Mouse (Mus musculus): ENCODE data around the gene Gm47791. TPM values are rescaled to one million over a fixed set of nuclear protein-coding genes. Genes with fewer than 3 reads are reported as not detected.

Gm47791 gene
- total RNA-seq (2022): not detected

DNA sequence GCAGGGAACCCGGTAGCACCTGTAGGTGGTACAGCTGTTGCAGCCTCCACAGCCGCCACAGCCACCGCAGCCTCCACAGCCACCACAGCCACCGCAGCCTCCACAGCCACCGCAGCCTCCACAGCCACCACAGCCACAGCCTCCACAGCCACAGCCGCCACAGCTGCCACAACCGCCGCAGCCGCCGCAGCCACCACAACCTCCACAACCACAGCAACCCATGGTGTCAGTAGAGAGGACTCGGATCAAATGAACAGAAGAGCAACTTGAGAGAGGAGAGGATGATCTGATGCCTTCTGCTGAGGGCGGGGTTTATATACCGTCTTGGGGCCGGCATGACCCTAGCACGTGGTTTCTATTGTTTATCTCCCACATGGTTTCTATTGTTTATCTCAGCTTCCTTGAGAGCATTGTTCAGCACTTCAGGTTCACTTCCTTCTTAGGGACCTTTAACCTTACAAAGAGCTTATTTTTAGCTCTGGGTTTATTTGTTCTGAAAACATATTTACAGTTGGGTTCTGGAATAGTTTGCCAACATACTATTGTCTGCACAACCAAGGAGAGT, at the start of gene Gm47791:
Gene Gm47791, minus strand, starts transcription at position 222 of the 565 bp plus-strand sequence.
- no peak for DNase-seq (ENCODE audit: low spot score)

DNA sequence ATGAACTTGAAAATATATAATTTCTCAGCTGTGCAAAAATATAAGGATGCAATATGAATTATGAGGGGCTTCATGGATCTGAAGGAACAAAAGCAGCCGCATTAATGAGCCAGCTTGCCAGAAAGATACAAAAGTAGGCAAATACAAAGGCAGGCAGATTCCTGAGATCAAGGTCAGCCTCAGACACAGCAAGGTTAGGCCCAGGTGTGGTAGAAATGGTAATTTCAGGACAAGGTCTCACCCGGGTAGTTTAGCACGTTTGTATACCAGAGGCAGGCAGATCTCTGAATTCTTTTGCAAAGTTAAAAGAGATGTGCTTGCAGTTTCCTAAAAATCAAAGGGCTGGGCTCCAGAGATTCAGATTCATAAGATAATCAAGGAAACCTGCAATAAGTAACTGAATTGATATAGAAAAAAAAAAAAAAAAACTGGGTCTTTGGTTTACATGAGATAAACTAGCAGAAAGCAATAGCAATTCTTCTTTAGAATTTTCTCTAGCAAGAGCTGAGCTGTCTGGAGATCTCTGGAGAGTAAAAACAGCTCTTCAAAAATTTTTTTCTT, 49.7 kb upstream of the Gm47791 start:
- DNase-seq (ENCODE audit: low spot score): no peak

DNA sequence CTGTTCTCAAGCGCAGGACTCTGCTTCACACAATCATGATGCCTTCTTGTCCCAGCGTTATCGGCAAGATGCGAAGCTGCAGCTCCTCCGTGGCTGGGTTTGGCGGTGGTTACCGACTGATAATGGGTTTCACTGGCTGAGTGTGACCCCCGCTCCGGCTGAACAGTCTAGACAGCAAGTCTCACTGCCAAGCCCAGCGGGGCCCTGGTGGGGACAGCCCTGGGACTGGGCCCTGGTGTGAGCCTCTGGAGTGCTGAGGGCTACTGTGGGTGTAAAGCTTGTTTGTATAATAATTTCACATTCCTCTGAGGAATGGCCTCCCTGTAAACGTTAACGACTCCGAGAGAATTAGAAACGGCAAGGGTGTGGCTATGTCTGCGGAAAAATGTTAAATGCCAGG, 49.1 kb upstream of the Gm47791 start:
- DNase-seq (ENCODE audit: low spot score): no peak

DNA sequence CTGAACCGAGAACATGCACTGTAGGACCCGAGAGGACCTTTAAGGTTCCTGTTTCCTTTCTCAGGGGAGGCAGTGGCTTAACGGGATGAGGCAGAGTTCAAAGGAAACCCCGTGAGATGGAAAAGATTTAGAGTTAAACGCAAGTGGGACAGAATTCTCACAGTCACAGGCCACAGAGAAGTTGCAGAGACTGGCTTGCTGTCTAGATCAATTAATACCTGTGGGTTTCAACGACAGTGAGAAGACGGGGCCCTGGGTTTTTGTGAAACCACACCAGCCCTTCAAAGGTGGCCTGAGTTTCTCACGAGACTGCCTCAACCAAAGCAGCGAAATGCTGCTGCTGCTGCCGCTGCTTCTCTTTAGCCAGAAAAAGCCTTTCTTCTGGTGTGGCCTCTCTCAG, 48.3 kb upstream of the Gm47791 start:
- no peak for DNase-seq (ENCODE audit: low spot score)

DNA sequence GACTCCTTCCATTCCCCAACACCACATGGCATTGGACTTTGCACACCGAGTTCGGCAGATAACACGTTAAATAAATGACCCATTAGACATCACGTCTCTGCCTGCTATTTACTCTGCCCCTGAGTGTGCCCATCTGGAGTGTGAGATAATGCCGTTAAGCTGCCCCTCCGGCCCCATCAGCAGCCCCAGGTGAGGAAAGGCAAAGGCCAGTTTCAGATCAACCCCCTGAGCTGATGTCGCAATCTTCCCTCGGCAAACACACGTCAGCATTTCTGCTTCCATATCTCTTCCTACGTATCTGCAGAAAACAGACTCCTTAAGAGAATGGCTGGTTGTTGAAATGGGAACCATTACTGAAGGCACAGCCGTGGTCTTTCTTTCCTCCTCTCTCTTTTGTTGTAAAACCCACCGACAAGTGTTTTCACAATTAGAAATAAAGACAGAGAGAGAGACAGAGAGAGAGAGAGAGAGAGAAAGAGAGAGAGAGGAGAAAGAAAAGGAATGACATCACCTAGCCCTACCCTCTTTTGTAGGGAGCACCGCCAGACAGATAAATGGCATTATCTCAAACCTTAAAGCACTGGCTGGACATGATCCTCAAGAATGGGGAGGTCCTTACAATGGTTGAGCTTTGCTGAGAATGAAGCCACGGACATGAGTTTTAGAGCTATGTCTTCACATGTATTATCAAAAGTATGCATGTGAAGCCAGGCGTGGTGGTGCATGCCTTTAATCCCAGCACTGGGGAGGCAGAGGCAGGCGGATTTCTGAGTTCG, 45.1 kb upstream of the Gm47791 start:
- no peak for DNase-seq (ENCODE audit: low spot score)

DNA sequence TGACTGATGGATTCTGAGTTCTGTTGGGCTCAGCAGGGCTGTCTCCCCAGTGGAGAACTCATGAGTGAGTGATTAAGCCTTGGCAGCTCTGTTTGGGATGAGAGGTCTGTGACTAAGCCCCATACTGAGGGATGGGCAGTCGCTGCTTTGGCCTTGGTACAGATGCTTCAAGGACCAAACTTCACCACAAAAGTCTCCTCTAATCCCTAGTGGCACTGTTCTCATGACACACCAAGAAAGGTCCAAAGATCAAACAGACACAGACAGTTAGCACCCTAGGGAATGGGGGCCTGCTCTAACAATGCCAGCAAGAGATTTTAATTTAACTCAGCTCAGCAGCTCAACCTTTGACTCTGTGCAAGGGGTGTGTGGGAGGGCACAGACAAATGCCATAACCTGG, 40.7 kb upstream of the Gm47791 start:
- no peak for DNase-seq (ENCODE audit: low spot score)

DNA sequence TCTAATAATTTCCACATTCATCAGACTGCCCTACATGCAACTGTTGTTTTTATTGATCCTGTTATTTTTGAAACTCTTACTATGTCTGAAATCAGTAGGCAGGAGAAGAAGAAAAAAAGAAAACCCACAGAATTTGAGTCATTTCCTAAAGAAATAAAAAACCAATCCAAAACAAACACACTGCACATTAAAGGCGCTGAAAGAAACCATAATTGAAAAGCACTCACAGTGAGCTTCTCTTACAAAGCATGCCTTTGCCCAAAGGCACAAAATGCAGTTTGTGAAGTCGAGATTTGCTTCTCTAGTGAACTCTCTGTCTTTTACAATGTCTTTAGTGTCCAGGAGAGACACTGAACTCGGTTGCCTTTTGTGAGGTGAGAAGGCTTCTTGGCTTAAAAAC, 37.5 kb upstream of the Gm47791 start:
- DNase-seq (ENCODE audit: low spot score): no peak

DNA sequence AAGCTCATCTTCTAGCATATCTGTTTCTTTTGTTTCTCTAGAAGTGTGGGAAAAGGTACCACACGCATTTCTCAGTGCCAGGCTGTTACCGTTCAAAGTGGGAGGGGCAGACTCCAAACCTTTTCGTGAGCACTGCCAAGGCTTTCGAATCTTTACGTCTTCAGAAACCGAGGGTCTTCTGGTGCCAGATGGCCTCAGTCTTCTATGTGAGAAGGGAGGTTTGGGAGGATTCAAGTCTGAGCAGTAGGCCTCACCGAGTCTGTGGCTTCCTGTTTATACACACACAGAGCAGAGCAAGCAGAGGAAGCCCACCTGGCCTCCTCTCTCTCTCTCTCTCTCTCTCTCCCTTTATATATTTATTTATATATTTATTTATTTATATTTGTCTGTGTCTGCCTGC, 36.2 kb upstream of the Gm47791 start:
- no peak for DNase-seq (ENCODE audit: low spot score)

DNA sequence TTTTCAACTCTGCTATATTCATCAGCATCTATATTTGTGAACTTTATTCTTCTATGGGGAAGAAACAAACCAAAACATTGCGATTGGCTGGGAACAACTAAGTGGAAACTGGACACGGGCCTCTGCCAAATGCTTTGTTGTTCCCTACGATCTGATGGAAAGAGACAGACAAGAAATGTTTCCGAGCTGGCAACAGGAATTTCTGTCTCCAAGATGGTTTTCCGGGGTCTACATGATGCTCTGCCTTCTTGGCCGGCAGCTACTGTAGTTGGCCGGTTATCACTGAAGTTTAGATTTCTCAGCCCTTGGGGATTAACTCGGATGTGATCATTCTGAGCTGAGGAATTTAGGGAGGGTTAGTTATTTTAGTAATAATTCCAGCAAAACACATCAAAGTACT, 35.3 kb upstream of the Gm47791 start:
- DNase-seq (ENCODE audit: low spot score): peak; percentile 11

DNA sequence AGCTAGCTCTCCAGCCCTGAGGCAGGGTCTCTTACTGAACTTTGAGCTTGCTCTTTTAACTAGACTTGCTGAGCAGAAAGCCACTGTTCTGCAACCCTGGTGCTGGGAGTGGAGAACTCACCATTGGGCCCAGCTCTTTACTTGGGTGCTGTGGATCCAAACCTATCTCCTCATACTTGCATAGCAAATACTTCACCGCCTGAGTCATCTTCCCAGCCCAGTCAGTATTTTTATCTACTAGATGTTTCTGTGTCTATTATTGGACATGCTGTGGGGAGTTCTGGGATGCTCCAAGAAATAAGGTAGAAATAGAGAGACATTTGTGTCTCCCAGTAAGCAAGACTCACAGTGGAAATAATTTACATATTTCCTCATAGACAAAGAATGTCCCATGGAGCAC, 33.0 kb upstream of the Gm47791 start:
- DNase-seq (ENCODE audit: low spot score): no peak

DNA sequence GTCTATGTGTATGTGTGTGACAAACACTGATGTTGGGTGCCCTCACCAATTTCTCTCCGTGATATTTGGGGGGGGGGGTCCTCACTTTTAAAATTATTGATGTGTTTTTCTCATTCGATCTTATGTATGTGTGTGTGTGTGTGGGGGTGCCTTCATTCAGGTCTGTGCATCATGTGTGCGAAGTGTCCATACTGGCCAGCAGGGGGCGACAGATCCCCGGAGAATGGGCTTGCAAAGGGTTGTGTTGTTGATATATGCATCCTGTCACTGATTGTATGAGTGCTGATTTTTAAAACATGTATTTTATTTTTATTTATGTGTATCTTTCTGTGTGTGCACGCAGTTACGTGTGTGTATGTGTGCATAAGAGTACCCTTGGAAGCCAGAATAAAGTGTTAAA, 32.6 kb upstream of the Gm47791 start:
- DNase-seq (ENCODE audit: low spot score): no peak

DNA sequence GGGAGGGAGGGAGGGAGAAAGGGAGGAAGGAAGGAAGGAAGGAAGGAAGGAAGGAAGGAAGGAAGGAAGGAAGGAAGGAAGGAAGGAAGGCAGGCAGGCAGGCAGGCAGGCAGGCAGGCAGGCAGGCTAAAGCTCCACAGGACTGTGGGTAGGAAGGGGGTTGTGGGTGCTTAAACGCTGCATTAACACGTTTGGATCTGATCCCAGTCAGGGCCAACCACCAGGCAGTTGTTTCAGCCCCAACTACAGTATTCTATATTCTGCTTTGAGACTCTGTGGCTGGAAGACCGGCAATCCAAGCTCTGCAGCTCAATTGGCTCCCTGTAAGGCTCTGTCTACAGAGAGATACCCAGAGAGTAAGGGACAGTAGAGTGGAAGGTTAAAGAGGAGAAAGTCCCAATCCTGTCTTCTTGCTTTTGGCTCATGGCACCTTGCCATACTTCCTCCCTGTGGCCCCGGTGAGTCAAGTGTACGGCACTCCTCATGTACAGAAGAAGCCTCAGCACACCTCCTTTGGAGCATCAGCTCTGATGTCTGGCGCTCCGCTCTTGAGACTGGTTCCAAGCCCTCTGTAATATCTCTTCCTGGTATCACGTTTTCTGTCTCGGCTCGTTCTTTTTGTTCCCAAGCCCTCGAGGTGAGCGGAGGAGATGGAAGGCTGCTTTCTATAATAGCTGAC, 30.2 kb upstream of the Gm47791 start:
- no peak for DNase-seq (ENCODE audit: low spot score)

DNA sequence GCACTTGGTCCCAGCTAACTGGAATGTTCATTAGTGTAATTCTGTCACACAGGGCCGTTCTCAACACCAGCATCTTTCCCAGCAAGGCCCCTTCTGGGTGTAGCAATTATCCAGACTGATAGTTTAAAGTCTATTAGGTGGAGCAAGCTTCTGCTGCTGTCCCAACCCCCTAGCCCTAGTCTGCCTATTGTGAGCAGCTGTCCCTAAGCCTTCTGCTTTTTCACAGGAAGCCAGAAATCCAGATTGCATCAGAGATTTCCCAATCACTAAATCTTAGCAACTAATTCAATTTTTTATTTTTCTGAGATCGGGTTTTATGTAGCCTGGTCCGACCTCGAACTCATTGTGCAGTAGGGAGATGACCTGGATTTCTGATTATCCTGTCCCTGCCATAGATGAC, 27.9 kb upstream of the Gm47791 start:
- no peak for DNase-seq (ENCODE audit: low spot score)

DNA sequence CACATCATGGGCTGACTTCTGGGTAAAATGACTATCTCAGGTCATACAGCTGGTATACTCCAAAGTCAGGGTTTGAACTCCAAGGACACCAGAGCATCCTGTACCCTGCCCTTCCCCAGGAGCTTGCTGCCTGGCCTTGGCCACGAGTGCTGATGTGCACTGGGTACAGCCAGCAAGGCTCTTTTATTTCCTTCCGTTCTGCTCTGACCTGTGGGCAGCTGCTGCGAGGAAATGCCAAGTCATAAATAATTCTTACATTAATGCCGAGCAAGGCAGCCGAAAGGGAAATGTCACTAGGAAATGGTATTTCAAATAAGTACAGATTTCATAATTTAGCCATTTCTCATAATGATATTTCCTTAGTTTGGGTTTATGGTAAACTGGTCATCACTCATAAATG, 27.3 kb upstream of the Gm47791 start:
- DNase-seq (ENCODE audit: low spot score): no peak

DNA sequence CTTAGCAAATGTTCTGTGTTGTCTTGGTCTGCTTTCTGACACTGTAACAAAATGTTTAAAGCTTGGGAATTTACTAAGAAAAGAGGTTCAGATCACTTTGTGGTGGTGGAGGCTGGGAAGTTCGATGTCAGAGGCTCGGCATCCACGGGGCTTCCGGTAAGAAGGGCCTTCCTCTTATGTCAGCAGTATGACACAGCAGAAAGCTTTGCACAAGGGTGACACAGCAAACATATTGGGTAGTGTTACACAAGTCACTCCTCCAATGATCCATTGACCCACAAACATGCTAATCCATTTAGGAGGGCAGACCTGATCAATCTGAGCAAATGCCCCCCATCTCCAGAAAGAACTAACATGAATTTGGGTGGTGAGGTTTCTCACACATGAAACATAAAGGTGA, 26.0 kb upstream of the Gm47791 start:
- no peak for DNase-seq (ENCODE audit: low spot score)

DNA sequence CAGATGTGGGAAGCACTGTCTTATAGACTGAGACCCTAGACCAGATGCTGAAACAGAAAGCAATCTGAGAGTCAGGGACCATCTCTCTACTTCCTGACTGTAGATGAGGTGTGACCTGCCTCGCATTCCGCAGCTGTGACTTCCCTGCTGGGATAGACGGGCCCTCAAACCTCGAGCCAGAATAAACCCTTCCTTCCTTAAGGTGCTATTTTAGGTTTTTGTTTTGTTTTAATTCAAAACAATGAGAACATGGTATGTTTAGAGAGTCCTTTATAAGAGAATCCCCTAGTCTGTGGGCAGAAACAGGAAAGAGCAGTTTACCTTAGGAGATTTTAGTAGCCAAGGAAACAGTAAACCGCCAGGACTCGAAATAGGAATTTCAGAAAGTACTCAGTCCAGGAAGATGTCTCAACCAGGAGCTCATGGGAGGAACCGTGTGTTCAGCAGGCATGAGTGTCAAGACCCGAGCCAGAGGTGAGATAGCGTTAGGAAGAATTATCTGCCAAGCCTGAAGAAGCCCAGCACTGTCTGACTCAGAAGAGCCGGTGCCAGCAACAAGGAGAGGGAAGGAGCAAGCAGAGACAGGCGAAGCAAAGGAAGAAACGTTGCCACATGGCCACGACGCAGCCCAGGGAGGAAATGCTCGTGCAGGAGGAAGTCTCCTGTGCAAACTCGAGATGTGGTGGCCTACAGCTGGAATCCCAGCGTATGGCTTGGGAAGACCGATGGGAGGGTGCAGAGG, 24.8 kb upstream of the Gm47791 start:
- DNase-seq (ENCODE audit: low spot score): no peak

DNA sequence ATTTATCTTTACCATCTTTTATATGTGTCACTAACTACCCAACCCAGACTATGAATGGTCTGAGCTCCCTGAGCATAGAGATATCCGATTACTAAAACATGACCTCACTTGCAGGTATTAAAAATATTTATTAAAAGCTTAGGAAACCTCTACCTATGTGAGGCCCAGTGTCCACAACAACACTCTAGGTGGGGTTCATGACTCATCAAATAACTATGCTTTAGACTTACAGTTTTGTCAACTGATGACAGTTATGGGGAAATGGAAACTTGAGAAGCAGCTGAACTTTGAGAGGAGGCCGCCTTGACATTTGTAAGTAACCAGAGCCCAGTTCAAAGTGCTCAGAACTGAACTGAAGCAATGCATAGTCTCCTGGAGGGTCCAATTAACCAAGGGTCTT, 24.2 kb upstream of the Gm47791 start:
- DNase-seq (ENCODE audit: low spot score): no peak

DNA sequence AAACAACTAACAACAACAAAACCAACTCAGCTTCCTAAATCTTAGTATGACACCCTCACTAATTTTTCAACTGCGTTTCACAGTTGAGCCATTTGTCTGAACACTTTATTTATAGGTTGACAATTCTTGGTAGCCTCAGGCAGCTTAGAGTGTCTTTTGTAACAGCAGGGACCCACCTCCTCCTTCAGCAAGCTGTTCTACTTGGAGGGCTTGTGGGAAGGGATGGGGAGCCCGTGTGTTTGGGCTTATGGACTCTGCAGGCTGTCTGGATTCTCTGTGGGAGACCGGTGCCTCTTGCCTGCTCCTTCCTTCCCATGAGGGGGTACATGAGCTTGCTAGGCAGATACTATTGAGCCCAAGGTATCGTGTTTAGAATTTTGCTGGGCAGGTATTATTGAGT, 22.9 kb upstream of the Gm47791 start:
- no peak for DNase-seq (ENCODE audit: low spot score)

DNA sequence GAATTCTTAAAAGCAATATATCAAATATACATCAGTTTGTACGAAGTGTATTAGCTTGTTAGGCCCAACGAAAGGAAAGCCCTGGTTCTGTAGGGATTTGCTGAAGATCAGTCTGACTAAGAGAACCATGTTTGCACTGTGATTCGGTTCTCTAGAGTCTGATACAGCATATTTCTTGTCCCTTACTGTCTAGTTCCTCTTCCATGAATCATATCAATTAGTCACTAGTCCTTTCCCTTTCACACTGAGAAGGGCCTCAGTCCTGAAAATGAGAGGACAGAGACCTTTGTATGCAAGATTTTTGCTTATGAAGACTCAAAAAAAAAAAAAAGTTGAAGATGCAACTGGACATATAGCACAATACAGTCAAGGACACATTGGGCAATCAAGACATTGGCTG, 22.1 kb upstream of the Gm47791 start:
- no peak for DNase-seq (ENCODE audit: low spot score)

DNA sequence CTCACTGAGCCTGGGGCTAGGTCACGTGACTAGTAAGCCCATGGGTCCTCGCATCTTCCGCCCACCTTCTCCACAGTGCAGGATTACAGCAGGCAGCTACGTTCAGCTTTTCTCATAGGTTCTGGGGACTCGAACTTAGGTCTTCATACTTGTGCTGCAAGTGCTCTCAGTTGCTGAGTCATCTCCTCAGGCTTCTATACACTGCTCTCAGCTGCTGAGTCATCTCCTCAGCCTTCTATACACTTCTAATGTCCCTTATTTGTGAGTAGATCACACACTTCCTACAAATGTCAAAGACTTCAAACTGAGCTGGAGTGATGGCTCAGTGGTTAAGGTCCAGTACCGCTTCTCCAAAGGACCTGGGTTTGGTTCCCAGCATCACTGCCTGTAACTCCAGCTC, 21.2 kb upstream of the Gm47791 start:
- no peak for DNase-seq (ENCODE audit: low spot score)

DNA sequence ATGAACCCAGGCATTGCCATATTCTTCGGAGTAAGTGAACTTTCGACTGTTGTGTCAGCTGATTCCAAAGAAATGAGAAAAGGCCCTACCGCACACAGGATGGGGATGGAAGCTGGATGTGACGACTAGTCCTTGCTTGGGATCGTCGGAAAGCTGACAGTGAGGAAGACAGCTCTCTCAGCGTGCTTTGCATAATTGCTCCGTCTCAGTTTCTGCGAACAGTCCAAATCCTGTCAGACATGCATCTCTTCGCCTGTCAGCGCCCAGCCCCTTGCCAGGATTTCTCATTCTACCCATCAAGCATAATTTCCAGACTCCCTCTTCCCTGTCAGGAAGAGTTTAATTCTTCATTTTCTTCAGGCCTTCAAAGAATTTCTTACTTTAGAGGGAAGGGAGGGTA, 20.1 kb upstream of the Gm47791 start:
- DNase-seq (ENCODE audit: low spot score): no peak

DNA sequence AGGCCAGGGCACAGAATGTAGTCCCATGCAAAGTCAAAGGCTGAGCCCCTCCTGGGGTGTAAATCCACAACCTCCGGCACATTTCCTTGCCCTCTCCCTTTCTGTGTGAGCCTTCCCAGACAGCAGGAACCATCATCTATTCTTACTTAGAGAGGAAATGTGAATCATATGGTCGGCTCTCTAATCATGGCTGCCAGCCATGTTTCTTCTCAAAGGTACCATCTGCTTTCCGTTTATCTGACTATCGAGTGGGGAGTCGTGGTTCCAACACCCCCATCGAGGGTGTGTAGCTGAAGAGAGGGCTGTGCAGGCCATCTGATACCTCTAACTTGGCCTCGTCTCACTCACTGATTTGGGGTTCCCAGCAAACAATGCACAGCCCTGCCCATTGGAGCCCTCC, 17.0 kb upstream of the Gm47791 start:
- DNase-seq (ENCODE audit: low spot score): no peak

Data from heart, adult 8-10 months (tissue).